Mouse (Mus musculus): ENCODE measurements around the gene Cmbl. TPM values are rescaled to one million over a fixed set of nuclear protein-coding genes. Genes with fewer than 3 reads are reported as not detected.
A peak's percentile ranks its signal among the peaks of the same experiment; 100 is the strongest.

The Cmbl gene
- polyA plus RNA-seq, 1 experiment from 2014 or later = 5.2 TPM

DNA sequence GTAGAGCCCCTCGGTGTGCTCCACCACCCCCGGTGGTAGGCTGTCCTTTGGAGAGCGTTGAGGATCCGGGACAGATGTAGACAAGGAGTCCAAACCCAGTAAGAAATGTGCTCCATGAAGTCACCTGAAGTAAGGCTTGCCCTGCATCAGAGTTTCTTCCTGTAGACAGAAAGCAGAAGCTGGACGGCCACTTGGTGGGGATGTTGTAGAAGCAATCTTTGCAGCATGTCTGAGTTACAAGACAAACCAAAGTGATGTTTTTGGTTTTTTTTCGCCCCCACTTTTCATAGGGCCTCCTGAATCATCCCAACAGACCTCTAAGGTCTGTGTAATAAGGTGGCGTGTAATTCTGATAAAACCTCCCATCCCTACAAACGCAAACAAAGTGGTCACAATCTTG, 54.3 kb downstream of the Cmbl start:
- Histone ChIP-seq H3K4me2 (no peak overlapping the region), H3K27ac (ENCODE audit: low read depth) (no peak overlapping the region), H3K4me1 (ENCODE audit: insufficient read depth) (no peaks in the 10 kb centered on the region), H3K36me3 (ENCODE audit: insufficient read depth) (peaks cover 36% of the 10 kb centered on the region), H3K9ac (no peak overlapping the region), H3K27me3 (ENCODE audit: insufficient read depth, low read length) (no peaks in the 10 kb centered on the region), H3K4me3 (ENCODE audit: low read depth, low read length) (no peak overlapping the region), H3K9me3 (ENCODE audit: low read depth, low read length) (no peaks in the 10 kb centered on the region)
- DNase-seq (peak; percentile 45), ATAC-seq (ENCODE audit: insufficient read depth) (no peak)
- WGBS = 86% methylated on average over 8 of the region's 8 CpGs
- TF ChIP-seq CTCF (IDR thresholded peaks at IDR 0.05; ENCODE audit: low read depth) = 0 out of 2 replicates have a peak, but pooled peaks have one; percentile 36

DNA sequence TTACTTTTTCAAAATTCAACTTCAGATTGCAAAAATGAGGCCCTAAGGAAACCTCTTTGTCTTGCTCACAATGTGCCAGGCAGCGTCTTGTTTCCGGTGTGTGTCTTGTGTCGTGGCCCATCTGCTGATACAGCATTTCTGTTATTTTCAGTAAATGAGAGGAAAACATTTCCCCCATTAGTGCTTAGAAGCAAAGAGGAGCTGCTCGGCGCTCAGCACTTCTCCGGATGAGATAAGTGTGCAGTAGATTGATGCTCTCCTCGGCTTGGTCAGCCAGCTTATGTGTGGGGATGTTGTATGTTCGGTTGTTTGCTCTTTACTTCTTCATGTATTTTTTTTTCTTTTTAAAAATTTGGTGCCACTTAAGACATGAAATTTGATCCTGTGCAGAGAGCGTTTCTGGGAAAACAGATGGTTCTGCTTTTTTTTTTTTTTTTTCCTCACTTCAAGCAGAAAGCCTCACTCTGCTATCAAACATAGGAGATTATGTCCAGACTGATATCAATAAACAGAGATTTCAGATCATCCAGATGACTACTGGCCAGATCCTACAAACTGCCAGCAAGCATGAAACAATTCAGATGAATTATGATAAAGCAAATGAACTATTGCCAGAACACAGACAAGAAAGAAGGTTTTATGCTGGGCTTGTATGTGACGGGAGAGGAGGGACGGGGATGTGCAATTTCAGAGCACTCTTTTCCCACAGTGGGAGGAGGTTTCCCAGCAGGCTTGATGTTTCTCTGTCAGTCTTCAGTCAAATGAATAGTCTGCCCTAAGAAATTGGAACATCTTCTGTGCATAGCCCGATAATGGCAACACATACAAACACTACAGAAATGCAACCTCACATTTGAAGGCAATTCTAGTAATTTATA, 62.3 kb downstream of the Cmbl start:
- Histone ChIP-seq H3K4me1 (ENCODE audit: insufficient read depth) (no peaks in the 10 kb centered on the region; the same call in 1 of the 2 replicates), H3K27ac (ENCODE audit: low read depth) (peak overlapping the region; percentile 78), H3K27me3 (ENCODE audit: insufficient read depth, low read length) (no peaks in the 10 kb centered on the region), H3K4me3 (ENCODE audit: low read depth, low read length) (no peak overlapping the region), H3K36me3 (ENCODE audit: insufficient read depth) (no peaks in the 10 kb centered on the region), H3K4me2 (0 out of 2 replicates have a peak overlapping the region, but pooled peaks have one; percentile 0), H3K9ac (no peak overlapping the region), H3K9me3 (ENCODE audit: low read depth, low read length) (no peaks in the 10 kb centered on the region)
- peak; percentile 78 for DNase-seq
- ATAC-seq (ENCODE audit: insufficient read depth) = peak; percentile 84
- 22% methylated on average over 12 of the region's 12 CpGs for WGBS
- TF ChIP-seq CTCF (IDR thresholded peaks at IDR 0.05; ENCODE audit: low read depth) = no peak

DNA sequence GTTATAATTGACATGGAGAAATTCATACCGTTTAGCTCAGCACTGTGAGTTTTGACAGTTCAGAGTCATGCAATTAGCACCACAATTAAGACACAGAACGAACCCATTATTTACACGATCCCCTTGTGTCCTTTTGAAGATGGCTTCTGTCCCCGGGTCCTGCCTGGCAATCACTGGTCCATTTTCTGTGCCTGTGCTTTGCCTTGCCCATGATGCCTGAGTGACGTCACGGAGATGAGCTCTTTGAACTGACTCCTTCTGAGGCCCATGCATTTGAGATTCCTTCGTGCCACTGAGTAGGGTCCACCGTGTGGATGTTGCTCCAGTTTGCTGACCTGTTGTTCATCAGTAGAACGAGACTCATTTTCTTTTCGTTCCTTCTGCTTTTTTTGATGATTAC, 63.0 kb downstream of the Cmbl start:
- H3K9me3 ChIP-seq (ENCODE audit: low read depth, low read length) = no peaks in the 10 kb centered on the region
- no peak for DNase-seq
- ATAC-seq (ENCODE audit: insufficient read depth) = no peak
- no peaks in the 10 kb centered on the region; the same call in 1 of the 2 replicates for H3K4me1 ChIP-seq (ENCODE audit: insufficient read depth)
- no peaks in the 10 kb centered on the region for H3K36me3 ChIP-seq (ENCODE audit: insufficient read depth)
- no peak overlapping the region for H3K9ac ChIP-seq
- H3K4me2 ChIP-seq = no peak overlapping the region
- TF ChIP-seq CTCF (IDR thresholded peaks at IDR 0.05; ENCODE audit: low read depth) = no peak
- H3K27ac ChIP-seq (ENCODE audit: low read depth) = 0 out of 2 replicates have a peak overlapping the region, but pooled peaks have one; percentile 78
- H3K27me3 ChIP-seq (ENCODE audit: insufficient read depth, low read length) = no peaks in the 10 kb centered on the region
- 64% methylated on average over 10 of the region's 10 CpGs for WGBS
- no peak overlapping the region for H3K4me3 ChIP-seq (ENCODE audit: low read depth, low read length)

DNA sequence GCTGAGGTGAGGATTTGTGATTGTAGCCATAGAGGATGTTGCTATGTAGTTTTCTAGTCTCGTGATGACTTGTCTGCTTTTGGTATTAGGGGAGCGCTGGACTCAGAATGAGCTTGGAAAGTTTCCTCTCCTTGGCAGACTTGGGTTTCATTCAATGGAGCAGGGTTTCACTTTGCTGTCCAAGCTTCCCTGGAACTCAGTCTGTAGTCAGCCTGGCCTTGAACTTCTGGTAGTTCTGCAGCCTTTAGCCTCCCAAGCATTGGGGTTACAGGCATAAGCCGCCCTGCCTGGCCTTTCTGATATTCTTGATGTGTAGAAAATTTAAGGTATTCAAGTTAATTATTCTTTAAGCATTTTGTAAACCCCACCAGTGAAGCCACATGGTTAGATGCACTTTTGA, 64.4 kb downstream of the Cmbl start:
- Histone ChIP-seq H3K27ac (ENCODE audit: low read depth) (no peak overlapping the region), H3K4me1 (ENCODE audit: insufficient read depth) (no peaks in the 10 kb centered on the region; the same call in 1 of the 2 replicates), H3K4me3 (ENCODE audit: low read depth, low read length) (no peak overlapping the region), H3K9me3 (ENCODE audit: low read depth, low read length) (no peaks in the 10 kb centered on the region), H3K4me2 (no peak overlapping the region), H3K36me3 (ENCODE audit: insufficient read depth) (no peaks in the 10 kb centered on the region), H3K9ac (no peak overlapping the region), H3K27me3 (ENCODE audit: insufficient read depth, low read length) (no peaks in the 10 kb centered on the region)
- DNase-seq = no peak
- WGBS = 89% methylated on average over 3 of the region's 3 CpGs
- no peak for ATAC-seq (ENCODE audit: insufficient read depth)
- no peak for TF ChIP-seq CTCF (IDR thresholded peaks at IDR 0.05; ENCODE audit: low read depth)

DNA sequence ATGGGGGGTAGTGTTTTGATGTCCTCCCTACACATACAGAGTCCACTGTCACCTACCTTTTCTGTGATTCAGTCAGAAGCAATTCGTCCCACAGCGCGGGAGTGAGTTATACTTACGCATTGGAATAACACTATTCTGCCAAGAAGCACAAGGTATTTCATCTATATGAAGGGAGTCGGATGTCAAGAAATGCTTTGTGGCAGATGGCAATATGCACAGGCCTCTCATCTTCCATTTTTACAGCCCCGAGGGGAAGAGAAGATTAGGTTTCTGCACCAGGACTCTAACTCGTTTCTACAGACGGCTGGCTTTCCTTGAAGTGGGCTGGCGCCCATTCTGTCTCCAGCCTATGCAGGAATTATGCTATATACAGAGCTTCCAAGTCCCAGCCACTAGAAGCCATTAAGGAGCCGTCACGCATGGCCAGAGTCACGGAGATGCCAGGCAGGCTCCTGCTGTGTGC, 66.2 kb downstream of the Cmbl start:
- Histone ChIP-seq H3K9ac (no peak overlapping the region), H3K27ac (ENCODE audit: low read depth) (no peak overlapping the region), H3K27me3 (ENCODE audit: insufficient read depth, low read length) (no peaks in the 10 kb centered on the region), H3K4me1 (ENCODE audit: insufficient read depth) (no peaks in the 10 kb centered on the region; the same call in 1 of the 2 replicates), H3K4me3 (ENCODE audit: low read depth, low read length) (no peak overlapping the region), H3K4me2 (no peak overlapping the region), H3K9me3 (ENCODE audit: low read depth, low read length) (no peaks in the 10 kb centered on the region), H3K36me3 (ENCODE audit: insufficient read depth) (no peaks in the 10 kb centered on the region)
- DNase-seq (no peak), ATAC-seq (ENCODE audit: insufficient read depth) (no peak)
- 83% methylated on average over 12 of the region's 12 CpGs for WGBS
- TF ChIP-seq CTCF (IDR thresholded peaks at IDR 0.05; ENCODE audit: low read depth) = no peak

DNA sequence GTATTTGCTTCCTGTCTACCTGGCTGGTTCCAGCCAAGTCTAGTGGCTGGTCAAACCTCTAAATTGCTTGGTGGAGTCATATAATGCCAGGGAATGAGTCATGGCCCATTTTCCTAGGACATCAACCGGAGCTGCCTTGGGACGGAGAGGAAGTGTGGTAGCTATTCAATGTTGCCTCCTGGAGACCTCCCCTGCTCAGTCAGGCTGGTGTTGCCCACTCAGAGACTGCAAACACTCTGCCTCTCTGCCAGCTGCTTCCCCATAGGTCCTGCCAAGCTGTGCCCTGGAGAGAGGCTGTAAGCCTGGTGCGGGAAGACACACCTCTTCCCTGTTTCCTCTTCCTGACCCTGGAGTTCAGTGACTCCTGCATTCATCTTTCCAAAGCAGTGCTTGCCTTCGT, 67.3 kb downstream of the Cmbl start:
- Histone ChIP-seq H3K4me3 (ENCODE audit: low read depth, low read length) (no peak overlapping the region), H3K9me3 (ENCODE audit: low read depth, low read length) (no peaks in the 10 kb centered on the region), H3K4me1 (ENCODE audit: insufficient read depth) (no peaks in the 10 kb centered on the region; the same call in 1 of the 2 replicates), H3K4me2 (no peak overlapping the region), H3K36me3 (ENCODE audit: insufficient read depth) (no peaks in the 10 kb centered on the region), H3K9ac (no peak overlapping the region), H3K27me3 (ENCODE audit: insufficient read depth, low read length) (no peaks in the 10 kb centered on the region), H3K27ac (ENCODE audit: low read depth) (no peak overlapping the region)
- DNase-seq (no peak), ATAC-seq (ENCODE audit: insufficient read depth) (no peak)
- WGBS = 71% methylated on average over 4 of the region's 4 CpGs
- no peak for TF ChIP-seq CTCF (IDR thresholded peaks at IDR 0.05; ENCODE audit: low read depth)

DNA sequence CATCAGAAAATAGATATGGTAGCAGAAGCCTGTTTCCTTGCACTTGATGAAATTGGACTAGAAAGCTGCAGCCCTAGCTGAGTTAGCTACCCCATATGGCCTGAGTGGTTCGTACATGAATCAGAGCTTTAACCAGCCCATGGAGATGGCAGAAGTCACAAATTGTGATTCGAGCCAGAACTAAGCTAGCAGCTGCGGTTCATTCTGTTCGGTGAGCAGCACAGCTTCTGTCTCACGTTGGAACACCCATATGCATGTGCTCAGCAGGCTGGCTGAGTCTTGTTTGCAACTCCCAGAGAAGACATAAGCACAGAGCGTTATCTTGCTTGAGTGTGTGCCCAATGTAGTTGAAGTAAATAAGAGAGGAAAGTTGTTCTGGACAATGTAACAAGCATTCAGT, 69.4 kb downstream of the Cmbl start:
- Histone ChIP-seq H3K27ac (ENCODE audit: low read depth) (no peak overlapping the region), H3K9ac (no peak overlapping the region), H3K9me3 (ENCODE audit: low read depth, low read length) (no peaks in the 10 kb centered on the region), H3K4me3 (ENCODE audit: low read depth, low read length) (no peak overlapping the region), H3K4me2 (no peak overlapping the region), H3K27me3 (ENCODE audit: insufficient read depth, low read length) (no peaks in the 10 kb centered on the region), H3K4me1 (ENCODE audit: insufficient read depth) (no peaks in the 10 kb centered on the region), H3K36me3 (ENCODE audit: insufficient read depth) (no peaks in the 10 kb centered on the region)
- ATAC-seq (ENCODE audit: insufficient read depth) (no peak), DNase-seq (no peak)
- no peak for TF ChIP-seq CTCF (IDR thresholded peaks at IDR 0.05; ENCODE audit: low read depth)
- 82% methylated on average over 6 of the region's 6 CpGs for WGBS
